Mouse (Mus musculus) midbrain, embryonic 11.5 days (tissue): ENCODE measurements at regions not wholly inside any gene's neighbourhood (a gene's known extent, or its start where the extent isn't known, plus 50 kb on each side); places are given as distances from the start of the nearest gene placed in this dataset.

Experiments used
- ATAC-seq: fragments of 200-750 bp; cut with Nextera tagmentation; 2 replicates; pipeline ENCODE4 v1.8.0; 2017; ENCODE audit warnings: moderate TSS enrichment, moderate library complexity; ENCODE audit not compliant: low FRiP score
- DNase-seq: peaks from one replicate; pipeline ENCODE4 v3.0.0; 2015; ENCODE audit warnings: low spot score; ENCODE audit errors: missing footprints
- H3K27ac ChIP-seq: fragments of 300-500 bp; sonication (generic); 2 replicates; pipeline ENCODE4 v1.5.1; 2014; ENCODE audit warnings: low read depth, low read length
- H3K27me3 ChIP-seq: fragments of 300-500 bp; sonication (generic); 2 replicates; pipeline ENCODE4 v1.6.1; 2014; ENCODE audit warnings: mild to moderate bottlenecking, low read length, moderate library complexity, mixed read lengths; ENCODE audit not compliant: control insufficient read depth, insufficient read depth
- H3K36me3 ChIP-seq: fragments of 300-500 bp; sonication (generic); 2 replicates; pipeline ENCODE4 v1.6.1; 2014; ENCODE audit warnings: mild to moderate bottlenecking, low read length, moderate library complexity, mixed read lengths; ENCODE audit not compliant: control insufficient read depth, insufficient read depth
- H3K4me1 ChIP-seq: fragments of 300-500 bp; sonication (generic); 2 replicates; pipeline ENCODE4 v1.6.1; 2014; ENCODE audit warnings: low read length; ENCODE audit not compliant: control insufficient read depth, insufficient read depth
- H3K4me2 ChIP-seq: fragments of 300-500 bp; sonication (generic); 2 replicates; pipeline ENCODE4 v1.6.1; 2014; ENCODE audit warnings: mild to moderate bottlenecking, moderate library complexity
- H3K4me3 ChIP-seq: fragments of 300-500 bp; sonication (generic); 2 replicates; pipeline ENCODE4 v1.5.1; 2014; ENCODE audit warnings: low read depth, low read length
- H3K9ac ChIP-seq: fragments of 300-500 bp; sonication (generic); 2 replicates; pipeline ENCODE4 v1.6.1; 2014; ENCODE audit warnings: low read length
- H3K9me3 ChIP-seq: fragments of 300-500 bp; sonication (generic); 2 replicates; pipeline ENCODE4 v1.6.1; 2016; ENCODE audit warnings: low read length; ENCODE audit not compliant: control insufficient read depth
- WGBS: fragments of 180-500 bp; shearing (Covaris S2); extraction: QIAGEN DNeasy Blood & Tissue Kit; methylation state at CpG from one replicate; pipeline ENCODE4 v1.1.7; 2014; 5-methylcytosine and 5-hydroxymethylcytosine counted together

GRCm38 (mm10) chr12:26589091-26589490 is 120.1 kb downstream of the Cmpk2 start:
- Histone ChIP-seq H3K36me3 (no peaks in the 10 kb centered on the region), H3K9me3 (no peaks in the 10 kb centered on the region), H3K27me3 (no peaks in the 10 kb centered on the region), H3K27ac (no peak overlapping the region), H3K4me3 (no peak overlapping the region), H3K4me2 (no peak overlapping the region), H3K9ac (no peak overlapping the region), H3K4me1 (no peaks in the 10 kb centered on the region)
- no peak for DNase-seq
- no peak for ATAC-seq

- Histone ChIP-seq H3K27me3 (no peaks in the 10 kb centered on the region), H3K4me3 (no peak overlapping the region), H3K4me2 (no peak overlapping the region), H3K9ac (no peak overlapping the region), H3K4me1 (no peaks in the 10 kb centered on the region), H3K9me3 (no peaks in the 10 kb centered on the region), H3K27ac (no peak overlapping the region), H3K36me3 (no peaks in the 10 kb centered on the region)
- 93% methylated on average over 6 of the region's 6 CpGs for WGBS
- ATAC-seq (no peak), DNase-seq (no peak)
These were observed 108.4 kb downstream of the Cmpk2 start for GRCm38 (mm10) chr12:26577438-26577837.

- 90% methylated on average over 7 of the region's 7 CpGs for WGBS
- no peak overlapping the region for H3K4me3 ChIP-seq
- ATAC-seq, result no peak
- no peak overlapping the region for H3K27ac ChIP-seq
- no peaks in the 10 kb centered on the region for H3K9me3 ChIP-seq
- H3K36me3 ChIP-seq, result no peaks in the 10 kb centered on the region
- H3K27me3 ChIP-seq, result no peaks in the 10 kb centered on the region
- H3K4me2 ChIP-seq, result no peak overlapping the region
- DNase-seq, result no peak
- no peaks in the 10 kb centered on the region for H3K4me1 ChIP-seq
- no peak overlapping the region for H3K9ac ChIP-seq
These were observed 102.6 kb downstream of the Cmpk2 start for GRCm38 (mm10) chr12:26571602-26572001.

GRCm38 (mm10) chr12:26567435-26567834 is 98.4 kb downstream of the Cmpk2 start:
- H3K4me3 ChIP-seq, result no peak overlapping the region
- no peak for ATAC-seq
- H3K4me2 ChIP-seq, result no peak overlapping the region
- no peak for DNase-seq
- H3K27ac ChIP-seq, result no peak overlapping the region
- no peaks in the 10 kb centered on the region for H3K4me1 ChIP-seq
- H3K27me3 ChIP-seq, result no peaks in the 10 kb centered on the region
- H3K36me3 ChIP-seq, result no peaks in the 10 kb centered on the region
- no peaks in the 10 kb centered on the region for H3K9me3 ChIP-seq
- 95% methylated on average over 4 of the region's 4 CpGs for WGBS
- no peak overlapping the region for H3K9ac ChIP-seq

GRCm38 (mm10) chr12:26562858-26563257 is 93.9 kb downstream of the Cmpk2 start:
- H3K9me3 ChIP-seq, result no peaks in the 10 kb centered on the region
- 80% methylated on average over 6 of the region's 6 CpGs for WGBS
- no peak overlapping the region for H3K27ac ChIP-seq
- no peaks in the 10 kb centered on the region for H3K4me1 ChIP-seq
- DNase-seq (no peak), ATAC-seq (no peak)
- no peak overlapping the region for H3K4me2 ChIP-seq
- H3K36me3 ChIP-seq, result no peaks in the 10 kb centered on the region
- H3K4me3 ChIP-seq, result no peak overlapping the region
- no peak overlapping the region for H3K9ac ChIP-seq
- no peaks in the 10 kb centered on the region for H3K27me3 ChIP-seq

- ATAC-seq, result no peak
These were observed 90.6 kb downstream of the Cmpk2 start for GRCm38 (mm10) chr12:26559560-26559959.

GRCm38 (mm10) chr12:26557411-26557810 is 88.4 kb downstream of the Cmpk2 start:
- H3K27ac ChIP-seq, result no peak overlapping the region
- H3K4me3 ChIP-seq, result no peak overlapping the region
- 9% methylated on average over 4 of the region's 4 CpGs for WGBS
- no peaks in the 10 kb centered on the region for H3K36me3 ChIP-seq
- H3K4me1 ChIP-seq, result 0 out of 2 replicates have a peak, but pooled peaks cover 3% of the 10 kb centered on the region
- DNase-seq, result no peak
- H3K9ac ChIP-seq, result no peak overlapping the region
- H3K4me2 ChIP-seq, result no peak overlapping the region
- no peaks in the 10 kb centered on the region for H3K9me3 ChIP-seq
- H3K27me3 ChIP-seq, result no peaks in the 10 kb centered on the region
- ATAC-seq, result no peak

More at GRCm38 (mm10) chr12:26559560-26559959, 90.6 kb downstream of the Cmpk2 start:
- Histone ChIP-seq H3K27ac (no peak overlapping the region), H3K9me3 (no peaks in the 10 kb centered on the region), H3K9ac (no peak overlapping the region), H3K27me3 (no peaks in the 10 kb centered on the region), H3K4me3 (no peak overlapping the region), H3K4me2 (no peak overlapping the region), H3K4me1 (0 out of 2 replicates have a peak, but pooled peaks cover 3% of the 10 kb centered on the region), H3K36me3 (no peaks in the 10 kb centered on the region)
- DNase-seq, result no peak
- WGBS, result 84% methylated on average over 3 of the region's 3 CpGs

- Histone ChIP-seq H3K4me3 (no peak overlapping the region), H3K9me3 (no peaks in the 10 kb centered on the region), H3K4me2 (no peak overlapping the region), H3K9ac (no peak overlapping the region), H3K36me3 (no peaks in the 10 kb centered on the region), H3K27ac (peak overlapping the region; percentile 26), H3K27me3 (no peaks in the 10 kb centered on the region), H3K4me1 (peaks cover 3% of the 10 kb centered on the region; the same call in 1 of the 2 replicates)
- WGBS, result 63% methylated on average over 10 of the region's 10 CpGs
- no peak for ATAC-seq
- DNase-seq, result no peak
These were observed 82.3 kb downstream of the Cmpk2 start for GRCm38 (mm10) chr12:26551168-26551926.

- Histone ChIP-seq H3K27me3 (no peaks in the 10 kb centered on the region), H3K4me2 (no peak overlapping the region), H3K4me3 (no peak overlapping the region), H3K27ac (no peak overlapping the region), H3K4me1 (peaks cover 7% of the 10 kb centered on the region; the same call in 1 of the 2 replicates), H3K9me3 (no peaks in the 10 kb centered on the region), H3K9ac (no peak overlapping the region), H3K36me3 (no peaks in the 10 kb centered on the region)
- no peak for ATAC-seq
- DNase-seq, result no peak
- WGBS, result 41% methylated on average over 1 of the region's 1 CpGs
These were observed 78.5 kb downstream of the Cmpk2 start for GRCm38 (mm10) chr12:26547466-26547865.
